16 mouse cellular contexts compared by ENCODE assay signal in the genomic region with DNA sequence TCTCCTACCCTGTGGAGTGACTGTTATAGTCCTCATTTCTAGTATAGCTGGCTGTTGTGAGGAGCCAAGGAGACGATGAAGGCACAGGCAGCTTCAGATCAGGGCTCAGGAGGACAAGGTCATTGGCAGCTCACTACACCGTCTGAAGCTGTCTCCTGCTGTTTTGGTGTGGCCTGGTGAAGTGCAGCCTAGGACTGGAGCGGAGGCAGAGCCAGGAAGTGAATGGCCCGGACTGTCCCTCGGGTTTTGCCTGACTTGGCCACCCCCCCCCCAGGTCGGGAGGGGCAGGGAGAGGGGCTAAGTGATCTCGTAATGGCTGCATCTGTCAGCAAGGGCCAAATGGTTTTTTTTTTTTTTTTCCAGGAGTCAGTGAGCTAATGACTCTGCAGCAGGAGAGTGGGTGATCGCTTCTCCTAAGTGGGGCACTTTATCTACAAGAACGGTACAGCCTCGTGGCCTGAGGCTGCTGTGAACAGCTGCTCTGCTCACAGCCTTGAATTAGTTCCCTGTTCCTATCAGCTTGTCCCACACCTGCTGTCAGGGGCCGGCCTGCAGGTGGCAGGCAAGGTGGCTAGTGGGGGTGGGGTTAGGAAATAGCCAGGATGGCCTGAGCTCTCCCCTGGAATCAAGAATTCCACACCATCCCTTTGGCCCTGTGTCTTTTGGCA. TPM values are rescaled to one million over a fixed set of nuclear protein-coding genes. Genes with fewer than 3 reads are reported as not detected.
A peak's percentile ranks its signal among the peaks of the same experiment; 100 is the strongest.
DNase-seq lines count a peak whose midpoint lies in the region; ATAC-seq lines count a peak whose summit lies in the region.
"Had no signal": no experiment of that assay in that cellular context is flagged by ENCODE, and none has a peak within 500 bp of the region (broad histone marks: within the 10 kb centered on the region; RNA-seq: fewer than 3 reads in every experiment).

No protein-coding gene starts in this region.

- peak; percentile 58; the same call in 1 of the 2 replicates for ATAC-seq in neural tube, embryonic 12.5 days (ENCODE audit: low FRiP score, low read depth)

- no peak overlapping the region for H3K27ac ChIP-seq in neural tube, embryonic 12.5 days
- no peak overlapping the region for H3K27ac ChIP-seq in hindbrain, embryonic 10.5 days
- H3K27ac ChIP-seq: heart, embryonic 10.5 days; limb, embryonic 13.5 days had no signal

- H3K9ac ChIP-seq in neural tube, embryonic 12.5 days, result no peak overlapping the region
- H3K9ac ChIP-seq: limb, embryonic 13.5 days; lung, embryonic 14.5 days had no signal

- H3K4me2 ChIP-seq in neural tube, embryonic 12.5 days (replicated peaks), result no peak overlapping the region
- H3K4me2 ChIP-seq: limb, embryonic 13.5 days; lung, embryonic 14.5 days had no signal

- WGBS in neural tube, embryonic 12.5 days, result 25% methylated on average over 11 of the region's 11 CpGs
- 38% methylated on average over 11 of the region's 11 CpGs for WGBS in hindbrain, embryonic 10.5 days

- no peaks in the 10 kb centered on the region for H3K9me3 ChIP-seq in neural tube, embryonic 12.5 days
- no peaks in the 10 kb centered on the region for H3K9me3 ChIP-seq in hindbrain, embryonic 10.5 days
- H3K9me3 ChIP-seq: heart, embryonic 10.5 days; limb, embryonic 13.5 days had no signal

- no peaks in the 10 kb centered on the region for H3K27me3 ChIP-seq in neural tube, embryonic 12.5 days (replicated peaks)
- H3K27me3 ChIP-seq in hindbrain, embryonic 10.5 days (ENCODE audit: insufficient read depth, poor library complexity, severe bottlenecking), result no peaks in the 10 kb centered on the region

- H3K36me3 ChIP-seq in neural tube, embryonic 12.5 days, result no peaks in the 10 kb centered on the region
- no peaks in the 10 kb centered on the region for H3K36me3 ChIP-seq in hindbrain, embryonic 10.5 days
- H3K36me3 ChIP-seq: heart, embryonic 10.5 days; limb, embryonic 13.5 days had no signal

- H3K4me1 ChIP-seq in neural tube, embryonic 12.5 days, result 0 out of 2 replicates have a peak, but pooled peaks cover 5% of the 10 kb centered on the region
- H3K4me1 ChIP-seq in hindbrain, embryonic 10.5 days (replicated peaks), result peaks cover 6% of the 10 kb centered on the region; the same call in 1 of the 2 replicates
- H3K4me1 ChIP-seq: limb, embryonic 13.5 days had no signal

- no peak overlapping the region for H3K4me3 ChIP-seq in neural tube, embryonic 12.5 days
- no peak overlapping the region for H3K4me3 ChIP-seq in hindbrain, embryonic 10.5 days
- H3K4me3 ChIP-seq: heart, embryonic 10.5 days; limb, embryonic 13.5 days had no signal

- DNase-seq in adrenal gland, adult (ENCODE audit: inconsistent age in 2 of 2, low spot score in 1 of 2), result peak; percentile 34 to 72
- no peak for DNase-seq in adrenal gland, postnatal 4 days (ENCODE audit: low spot score in 2 of 2)
- no peak for DNase-seq in neural tube, embryonic 10.5 days (ENCODE audit: extremely low spot score, low spot score)
- DNase-seq in hindbrain, embryonic 10.5 days (ENCODE audit: low spot score), result peak; percentile 22
- DNase-seq in retina, embryonic 14.5 days (ENCODE audit: low spot score), result peak; percentile 63
- DNase-seq in lung, postnatal 4 days, result no peak
- no peak for DNase-seq in c-Kit-positive CD71-positive TER-119-positive erythroid progenitor cells, embryonic 14.5 days (ENCODE audit: low spot score)
- DNase-seq: cerebellum, adult 9-10 months; kidney, adult 8-10 months; lung, embryonic 14.5 days; midbrain, embryonic 14.5 days had no signal

RNA-seq across cellular contexts. Expression of gene Prrxl1, which starts 34.9 kb away (rescaled TPM):
- total RNA-seq in adrenal gland, postnatal 4 days (2021), result 1 to 10 TPM in 1 of 2 experiments, under 1 TPM in 1; 0.93 to 1.0 TPM
- 33.5 and 43.7 TPM in 2 replicates for polyA plus RNA-seq in neural tube, embryonic 12.5 days (2016; fragmentation: Nextera tagmentation; extraction: Ambion mirVana)
- polyA plus RNA-seq in hindbrain, embryonic 10.5 days (2016; fragmentation: Nextera tagmentation; extraction: Ambion mirVana), result 10.3 and 23.6 TPM in 2 replicates
- total RNA-seq: layer of hippocampus, postnatal 10 days; MEL had no signal
- polyA plus RNA-seq: heart, embryonic 10.5 days; lung, embryonic 14.5 days had no signal

RNA-seq across cellular contexts. Expression of gene 3425401B19Rik, which starts 50.9 kb away (rescaled TPM):
- total RNA-seq in adrenal gland, postnatal 4 days (2021), result 1 to 10 TPM; 1.5 to 4.6 TPM
- polyA plus RNA-seq in neural tube, embryonic 12.5 days (2016; fragmentation: Nextera tagmentation; extraction: Ambion mirVana), result 0.24 and 0.32 TPM in 2 replicates
- 0.20 and 0.39 TPM in 2 replicates for polyA plus RNA-seq in hindbrain, embryonic 10.5 days (2016; fragmentation: Nextera tagmentation; extraction: Ambion mirVana)
- total RNA-seq: MEL had no signal
- polyA plus RNA-seq: midbrain, embryonic 14.5 days had no signal

Comparison
In these comparisons a context has a peak if more than half of its experiments do, and no peak if none do; other contexts are left out.
1. DNase-seq: peak in adrenal gland, adult (2 of 2), hindbrain, embryonic 10.5 days (single experiment) and retina, embryonic 14.5 days (single experiment); none in adrenal gland, postnatal 4 days (0 of 2), neural tube, embryonic 10.5 days (single experiment), lung, postnatal 4 days (0 of 2) and c-Kit-positive CD71-positive TER-119-positive erythroid progenitor cells, embryonic 14.5 days (single experiment).